Mouse (Mus musculus) heart, embryonic 15.5 days (tissue): ENCODE measurements around the gene Ttc36. TPM values are rescaled to one million over a fixed set of nuclear protein-coding genes. Genes with fewer than 3 reads are reported as not detected.
A peak's percentile ranks its signal among the peaks of the same experiment; 100 is the strongest.

Source experiments
- ATAC-seq: fragments of 200-750 bp; cut with Nextera tagmentation; replicated peaks from 2 replicates; pipeline ENCODE4 v1.8.0; 2017; ENCODE audit warnings: low read depth, moderate TSS enrichment; ENCODE audit not compliant: insufficient number of reproducible peaks, insufficient read depth, low FRiP score
- H3K27ac ChIP-seq: fragments of 300-500 bp; sonication (generic); 2 replicates; pipeline ENCODE4 v1.5.1; 2015; ENCODE audit warnings: mild to moderate bottlenecking, inconsistent platforms
- H3K27me3 ChIP-seq: fragments of 300-500 bp; sonication (generic); 2 replicates; pipeline ENCODE4 v1.6.1; 2015; ENCODE audit warnings: inconsistent platforms
- H3K36me3 ChIP-seq: fragments of 300-500 bp; sonication (generic); 2 replicates; pipeline ENCODE4 v1.6.1; 2015; ENCODE audit warnings: mild to moderate bottlenecking, inconsistent platforms
- H3K4me1 ChIP-seq: fragments of 300-500 bp; sonication (generic); replicated peaks from 2 replicates; pipeline ENCODE4 v1.6.1; 2015; ENCODE audit warnings: inconsistent platforms
- H3K4me2 ChIP-seq: fragments of 300-500 bp; sonication (generic); 2 replicates; pipeline ENCODE4 v1.6.1; 2015; ENCODE audit warnings: inconsistent platforms, mild to moderate bottlenecking, moderate library complexity
- H3K4me3 ChIP-seq: fragments of 300-500 bp; sonication (generic); 2 replicates; pipeline ENCODE4 v1.5.1; 2015; ENCODE audit warnings: mild to moderate bottlenecking, inconsistent platforms
- H3K9ac ChIP-seq: fragments of 300-500 bp; sonication (generic); 2 replicates; pipeline ENCODE4 v1.6.1; 2015; ENCODE audit warnings: mild to moderate bottlenecking, inconsistent platforms
- H3K9me3 ChIP-seq: fragments of 300-500 bp; sonication (generic); replicated peaks from 2 replicates; pipeline ENCODE4 v1.6.1; 2016; ENCODE audit warnings: inconsistent platforms
- WGBS: fragments of 180-500 bp; shearing (Covaris S2); methylation state at CpG from one replicate; pipeline ENCODE4 v1.1.7; 2015; ENCODE audit warnings: mixed read lengths; 5-methylcytosine and 5-hydroxymethylcytosine counted together
- polyA plus RNA-seq: library from polyadenylated mRNA; unstranded; fragments of >200 nt; fragmentation: Nextera tagmentation; extraction: Ambion mirVana; gene quantifications from 2 replicates; pipeline ENCODE4 v1.2.1, GENCODE M21; 2015

The Ttc36 gene
- polyA plus RNA-seq, 1 experiment from 2014 or later = 0.30 TPM

DNA sequence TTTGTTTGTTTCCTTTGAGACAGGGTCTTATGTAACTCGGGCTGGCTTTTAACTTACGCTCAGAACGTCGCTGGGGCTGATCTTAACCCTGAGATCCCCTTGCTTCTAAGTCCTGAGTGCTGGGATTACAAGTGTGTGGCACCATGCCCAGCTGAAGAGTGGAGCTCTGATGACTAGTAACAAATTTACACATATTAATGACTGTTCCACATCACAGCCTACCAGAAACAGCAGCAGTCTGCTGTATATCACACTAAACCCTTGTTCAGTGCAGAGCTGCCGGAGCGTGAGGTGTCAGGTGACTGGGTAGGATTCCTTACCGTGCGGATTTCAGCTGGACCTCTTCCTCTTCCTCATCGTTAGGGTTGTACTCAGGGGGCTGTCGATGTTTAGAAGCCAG is 7.4 kb upstream of the Ttc36 start:
- no peaks in the 10 kb centered on the region for H3K9me3 ChIP-seq
- no peaks in the 10 kb centered on the region for H3K27me3 ChIP-seq
- no peak overlapping the region for H3K4me2 ChIP-seq
- WGBS = 77% methylated on average over 10 of the region's 10 CpGs
- H3K27ac ChIP-seq = no peak overlapping the region
- no peaks in the 10 kb centered on the region for H3K4me1 ChIP-seq
- H3K9ac ChIP-seq = no peak overlapping the region
- H3K4me3 ChIP-seq = no peak overlapping the region
- no peak for ATAC-seq
- H3K36me3 ChIP-seq = peaks cover 96% of the 10 kb centered on the region

DNA sequence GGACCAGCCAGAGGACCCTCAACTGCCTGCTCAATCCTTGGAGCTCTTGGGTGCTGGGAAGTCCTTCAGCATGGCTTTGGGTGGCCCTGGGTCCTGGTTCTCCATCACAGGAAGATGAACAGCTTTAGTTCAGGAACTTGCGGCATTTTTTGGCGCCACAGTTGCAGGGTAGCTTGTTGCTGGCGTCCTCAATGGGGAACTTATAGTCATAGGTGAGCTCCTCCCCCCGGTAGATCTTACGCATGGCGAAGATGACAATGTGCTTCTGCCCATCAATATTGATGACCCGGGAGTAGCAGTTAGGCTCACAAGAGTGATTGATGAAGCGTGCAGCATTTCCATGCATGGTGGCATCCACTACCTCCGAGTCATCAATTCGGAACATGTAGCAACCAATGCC is 4.9 kb upstream of the Ttc36 start:
- H3K4me1 ChIP-seq = no peaks in the 10 kb centered on the region
- no peak overlapping the region for H3K4me2 ChIP-seq
- 94% methylated on average over 10 of the region's 10 CpGs for WGBS
- peaks cover 79% of the 10 kb centered on the region for H3K36me3 ChIP-seq
- H3K9ac ChIP-seq = no peak overlapping the region
- no peak overlapping the region for H3K27ac ChIP-seq
- no peak overlapping the region for H3K4me3 ChIP-seq
- no peak for ATAC-seq
- no peaks in the 10 kb centered on the region for H3K27me3 ChIP-seq
- H3K9me3 ChIP-seq = no peaks in the 10 kb centered on the region

DNA sequence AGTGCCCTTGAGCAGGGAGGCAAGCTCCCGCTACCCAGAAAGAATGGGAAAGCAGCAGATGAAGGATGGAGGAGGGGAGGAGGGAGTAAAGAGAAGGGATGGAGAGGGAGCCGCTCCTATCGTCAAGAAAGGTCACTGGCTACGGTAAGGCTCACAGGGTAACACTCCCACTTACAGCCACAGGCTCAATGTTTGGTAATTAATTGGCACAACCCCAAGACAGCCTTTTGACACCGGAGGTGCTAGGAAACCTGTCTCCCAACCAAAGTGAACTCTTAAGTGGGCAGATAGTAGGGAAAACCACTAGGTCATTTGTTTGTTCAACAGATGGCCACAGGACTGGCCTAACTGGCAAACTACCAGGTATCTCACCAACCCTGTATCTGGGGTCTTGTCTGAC is 4.3 kb upstream of the Ttc36 start:
- no peak overlapping the region for H3K27ac ChIP-seq
- no peak overlapping the region for H3K4me2 ChIP-seq
- 65% methylated on average over 5 of the region's 5 CpGs for WGBS
- H3K27me3 ChIP-seq = no peaks in the 10 kb centered on the region
- H3K36me3 ChIP-seq = peaks cover 73% of the 10 kb centered on the region
- no peak overlapping the region for H3K9ac ChIP-seq
- H3K4me3 ChIP-seq = no peak overlapping the region
- no peaks in the 10 kb centered on the region for H3K4me1 ChIP-seq
- H3K9me3 ChIP-seq = no peaks in the 10 kb centered on the region
- ATAC-seq = no peak

DNA sequence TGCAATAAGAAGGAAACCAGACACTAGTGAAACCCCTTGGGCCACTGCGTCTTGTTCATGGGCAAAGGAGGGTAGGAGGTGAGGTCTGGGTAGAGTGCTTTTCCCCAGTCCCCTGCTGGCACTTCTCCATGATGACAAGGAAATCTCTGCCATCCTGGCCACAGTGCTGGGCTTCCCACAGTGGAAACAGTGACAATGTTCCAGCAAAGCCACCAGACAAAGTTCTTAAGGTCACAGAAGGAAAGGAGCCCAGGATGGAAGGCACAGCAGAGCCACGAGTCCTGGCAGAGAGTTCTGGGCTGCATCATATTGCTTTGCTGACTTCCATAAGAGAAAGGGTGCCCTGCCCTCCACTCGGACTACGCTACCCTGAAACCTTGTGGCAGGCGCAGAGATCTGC is 2.7 kb upstream of the Ttc36 start:
- WGBS = 82% methylated on average over 5 of the region's 5 CpGs
- peaks cover 59% of the 10 kb centered on the region for H3K36me3 ChIP-seq
- ATAC-seq = no peak

DNA sequence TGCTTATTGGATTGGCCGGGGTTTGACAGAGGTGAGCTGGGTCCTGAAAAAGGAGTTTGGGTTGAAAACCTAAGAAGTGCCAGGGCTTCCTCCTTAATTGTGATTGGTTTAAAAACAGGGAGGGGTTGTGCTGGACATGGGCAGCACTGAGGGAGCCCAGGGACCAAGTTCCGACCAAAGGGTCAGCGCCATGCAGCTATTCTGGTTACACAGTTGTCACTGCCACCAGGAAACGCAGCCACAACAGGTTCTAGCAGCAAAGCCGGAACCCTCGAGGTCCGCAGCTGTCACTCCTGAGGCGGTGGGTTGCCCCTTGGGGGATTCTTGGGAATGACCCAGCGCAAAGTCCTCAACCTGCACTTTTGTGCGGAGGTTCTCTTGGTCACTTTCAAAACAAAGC is 1.8 kb upstream of the Ttc36 start:
- no peak overlapping the region for H3K4me2 ChIP-seq
- 87% methylated on average over 10 of the region's 10 CpGs for WGBS
- no peak overlapping the region for H3K4me3 ChIP-seq
- ATAC-seq = no peak
- no peak overlapping the region for H3K9ac ChIP-seq
- H3K36me3 ChIP-seq = peaks cover 51% of the 10 kb centered on the region
- no peaks in the 10 kb centered on the region for H3K9me3 ChIP-seq
- H3K27ac ChIP-seq = no peak overlapping the region
- peaks cover 3% of the 10 kb centered on the region; the same call in 1 of the 2 replicates for H3K4me1 ChIP-seq
- 0 out of 2 replicates have a peak, but pooled peaks cover 5% of the 10 kb centered on the region for H3K27me3 ChIP-seq

More for the DNA sequence above, 2.7 kb upstream of the Ttc36 start:
- no peaks in the 10 kb centered on the region for H3K9me3 ChIP-seq
- no peak overlapping the region for H3K4me3 ChIP-seq
- no peaks in the 10 kb centered on the region for H3K4me1 ChIP-seq
- no peak overlapping the region for H3K4me2 ChIP-seq
- H3K27me3 ChIP-seq = 0 out of 2 replicates have a peak, but pooled peaks cover 4% of the 10 kb centered on the region
- H3K9ac ChIP-seq = no peak overlapping the region
- H3K27ac ChIP-seq = no peak overlapping the region

DNA sequence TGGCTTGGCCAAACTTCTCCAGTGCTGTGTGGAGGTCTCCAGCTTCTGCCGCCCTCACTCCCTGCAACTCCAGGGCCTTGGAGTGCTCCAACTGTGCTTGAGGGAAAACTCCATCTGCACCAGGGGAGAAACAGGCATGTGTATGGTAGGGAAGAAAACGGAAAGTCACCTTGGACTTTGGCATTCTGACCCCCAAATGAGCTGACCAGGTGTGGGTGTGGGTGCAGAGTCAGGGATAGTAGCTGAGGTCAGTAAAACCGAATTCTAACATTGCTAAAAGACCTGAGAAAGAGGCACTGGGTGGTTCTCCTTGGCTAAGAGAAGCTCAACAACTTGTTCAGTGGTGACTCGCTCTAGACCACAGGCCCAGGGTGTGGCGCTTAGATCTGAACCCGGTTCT is 1.2 kb downstream of the Ttc36 start:
- Histone ChIP-seq H3K4me3 (no peak overlapping the region), H3K27ac (no peak overlapping the region), H3K36me3 (peaks cover 20% of the 10 kb centered on the region), H3K9ac (no peak overlapping the region), H3K27me3 (peaks cover 22% of the 10 kb centered on the region), H3K4me1 (peaks cover 13% of the 10 kb centered on the region), H3K9me3 (no peaks in the 10 kb centered on the region), H3K4me2 (no peak overlapping the region)
- no peak for ATAC-seq
- WGBS = 77% methylated on average over 6 of the region's 6 CpGs

DNA sequence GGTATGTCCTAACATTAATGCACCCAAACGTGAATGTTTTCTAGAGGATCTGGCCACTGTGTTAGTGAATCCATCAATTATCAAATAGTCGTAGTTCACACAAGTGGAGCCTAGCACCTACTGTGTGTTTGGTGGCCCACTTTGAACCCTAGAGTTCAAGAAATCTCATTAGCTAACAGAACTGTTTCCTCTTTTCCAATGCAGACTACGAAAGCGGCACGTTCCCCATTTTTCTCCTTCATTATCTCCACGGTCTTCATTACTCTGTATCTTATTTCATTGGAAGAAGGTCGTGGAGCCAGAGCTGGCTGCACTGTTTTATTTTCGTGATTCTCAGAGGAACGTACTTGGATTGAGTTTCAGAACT is 2.9 kb downstream of the Ttc36 start:
- H3K4me3 ChIP-seq = peak overlapping the region; percentile 73
- peak overlapping the region; percentile 99 for H3K4me2 ChIP-seq
- peaks cover 13% of the 10 kb centered on the region for H3K4me1 ChIP-seq
- ATAC-seq = no peak
- peak overlapping the region; percentile 76; the same call in 1 of the 2 replicates for H3K9ac ChIP-seq
- no peaks in the 10 kb centered on the region for H3K9me3 ChIP-seq
- 40% methylated on average over 9 of the region's 9 CpGs for WGBS
- peaks cover 5% of the 10 kb centered on the region; the same call in 1 of the 2 replicates for H3K36me3 ChIP-seq
- no peak overlapping the region for H3K27ac ChIP-seq
- H3K27me3 ChIP-seq = peaks cover 22% of the 10 kb centered on the region

DNA sequence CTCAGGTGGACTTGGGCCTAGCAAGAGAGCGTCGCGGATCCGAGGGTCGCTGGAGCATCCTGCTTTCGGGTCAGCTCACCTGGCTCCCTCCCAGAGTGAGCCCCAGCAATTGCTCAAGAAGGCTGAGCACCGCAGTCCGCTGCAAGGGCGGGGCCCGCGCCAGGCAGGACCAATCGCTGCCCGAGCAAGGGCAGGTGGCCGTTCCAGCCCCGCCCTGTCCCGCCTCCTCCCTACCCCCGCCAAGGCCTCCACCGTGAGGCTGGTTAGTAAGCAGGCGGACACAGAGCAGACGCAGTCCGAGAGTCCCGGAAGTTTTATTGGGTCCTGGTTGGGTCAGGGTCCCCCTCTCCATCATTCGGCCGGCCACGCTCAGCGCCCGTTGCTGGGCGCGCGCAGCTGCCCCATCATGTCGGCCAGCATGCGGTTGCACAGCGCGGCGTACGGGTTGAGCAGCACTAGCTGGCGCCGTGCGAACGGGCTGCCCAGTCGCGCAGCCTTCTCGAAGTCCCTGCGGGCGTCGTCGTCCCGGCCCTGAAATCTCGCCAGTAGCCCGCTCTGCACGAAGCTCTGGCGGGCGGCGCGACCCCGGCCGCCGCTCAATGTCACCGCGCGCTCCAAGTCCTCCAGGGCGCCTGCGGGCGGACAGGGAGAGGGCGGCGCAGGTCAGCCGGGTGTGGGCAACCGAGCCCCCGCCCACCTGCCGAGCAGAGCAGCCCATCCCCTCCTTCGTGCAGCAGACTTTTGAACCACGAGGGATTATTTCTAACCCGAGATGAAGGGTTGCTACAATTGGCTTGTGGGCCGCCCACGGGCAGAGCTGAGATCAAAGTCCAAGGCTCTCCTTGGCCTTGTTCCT is 3.5 kb downstream of the Ttc36 start, which contains the start of gene Tmem25:
Tmem25 (minus strand) TSS at position 206 of the 856 bp plus-strand sequence.
- peak within 1 kb of the TSS; percentile 87 for H3K27ac ChIP-seq
- H3K4me1 ChIP-seq = peaks cover 13% of the 10 kb centered on the region
- under 1% methylated on average over 75 of the region's 75 CpGs for WGBS
- H3K36me3 ChIP-seq = no peaks in the 10 kb centered on the region
- peak; percentile 95 for ATAC-seq
- H3K9ac ChIP-seq = peak within 1 kb of the TSS; percentile 76
- peaks cover 22% of the 10 kb centered on the region for H3K27me3 ChIP-seq
- peak within 1 kb of the TSS; percentile 99 for H3K4me2 ChIP-seq
- H3K9me3 ChIP-seq = no peaks in the 10 kb centered on the region
- peak within 1 kb of the TSS; percentile 73 for H3K4me3 ChIP-seq

DNA sequence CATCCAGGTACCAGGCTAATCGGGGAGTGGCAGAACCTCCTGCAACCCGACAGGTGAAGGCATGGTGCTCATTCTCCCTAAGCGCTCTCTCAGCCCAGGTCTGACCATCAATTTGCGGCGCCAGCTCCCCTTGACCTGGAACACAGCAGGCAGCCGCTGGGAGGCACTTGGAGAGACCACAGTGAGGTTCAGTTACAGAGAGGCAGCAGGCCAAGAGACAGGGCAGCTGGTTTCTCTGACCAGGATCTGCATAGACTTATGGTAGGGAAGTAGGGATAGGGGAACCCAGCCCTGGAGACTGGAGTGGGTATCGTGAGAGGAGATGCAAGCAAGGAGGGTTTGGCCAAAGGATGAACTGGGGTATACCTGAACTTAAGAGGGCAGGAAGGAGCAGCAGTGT is 4.6 kb downstream of the Ttc36 start:
- H3K4me3 ChIP-seq = peak overlapping the region; percentile 73; the same call in 1 of the 2 replicates

DNA sequence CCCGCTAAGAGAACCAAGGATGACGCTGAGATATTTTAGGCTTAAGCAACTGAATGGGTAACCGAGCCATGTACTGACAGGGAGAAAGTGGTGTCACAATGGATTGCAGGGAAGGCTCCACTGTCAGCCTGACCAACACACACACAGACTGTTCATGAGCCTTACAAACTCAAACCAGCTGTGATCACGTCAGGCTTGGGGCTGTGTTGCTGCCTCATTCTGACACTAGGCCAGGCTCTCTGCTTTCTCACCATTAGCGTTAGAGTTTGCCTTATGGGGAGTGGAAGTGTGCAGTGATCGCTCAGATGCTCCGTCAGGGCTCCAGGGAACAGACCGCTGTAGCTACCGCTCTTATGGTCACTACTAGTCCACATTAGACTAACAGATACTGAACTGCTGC is 10.0 kb downstream of the Ttc36 start:
- H3K27ac ChIP-seq = no peak overlapping the region
- WGBS = 69% methylated on average over 9 of the region's 9 CpGs
- no peaks in the 10 kb centered on the region for H3K9me3 ChIP-seq
- peaks cover 38% of the 10 kb centered on the region for H3K36me3 ChIP-seq
- peaks cover 5% of the 10 kb centered on the region for H3K27me3 ChIP-seq
- no peak overlapping the region for H3K4me2 ChIP-seq
- ATAC-seq = no peak
- no peak overlapping the region for H3K4me3 ChIP-seq
- H3K9ac ChIP-seq = no peak overlapping the region
- H3K4me1 ChIP-seq = no peaks in the 10 kb centered on the region

More for the DNA sequence above, 4.6 kb downstream of the Ttc36 start:
- H3K9me3 ChIP-seq = no peaks in the 10 kb centered on the region
- 36% methylated on average over 7 of the region's 7 CpGs for WGBS
- H3K27me3 ChIP-seq = peaks cover 22% of the 10 kb centered on the region
- H3K4me2 ChIP-seq = peak overlapping the region; percentile 99
- H3K27ac ChIP-seq = no peak overlapping the region
- H3K4me1 ChIP-seq = peaks cover 13% of the 10 kb centered on the region
- H3K36me3 ChIP-seq = no peaks in the 10 kb centered on the region
- no peak for ATAC-seq
- no peak overlapping the region; the same call in 1 of the 2 replicates for H3K9ac ChIP-seq

DNA sequence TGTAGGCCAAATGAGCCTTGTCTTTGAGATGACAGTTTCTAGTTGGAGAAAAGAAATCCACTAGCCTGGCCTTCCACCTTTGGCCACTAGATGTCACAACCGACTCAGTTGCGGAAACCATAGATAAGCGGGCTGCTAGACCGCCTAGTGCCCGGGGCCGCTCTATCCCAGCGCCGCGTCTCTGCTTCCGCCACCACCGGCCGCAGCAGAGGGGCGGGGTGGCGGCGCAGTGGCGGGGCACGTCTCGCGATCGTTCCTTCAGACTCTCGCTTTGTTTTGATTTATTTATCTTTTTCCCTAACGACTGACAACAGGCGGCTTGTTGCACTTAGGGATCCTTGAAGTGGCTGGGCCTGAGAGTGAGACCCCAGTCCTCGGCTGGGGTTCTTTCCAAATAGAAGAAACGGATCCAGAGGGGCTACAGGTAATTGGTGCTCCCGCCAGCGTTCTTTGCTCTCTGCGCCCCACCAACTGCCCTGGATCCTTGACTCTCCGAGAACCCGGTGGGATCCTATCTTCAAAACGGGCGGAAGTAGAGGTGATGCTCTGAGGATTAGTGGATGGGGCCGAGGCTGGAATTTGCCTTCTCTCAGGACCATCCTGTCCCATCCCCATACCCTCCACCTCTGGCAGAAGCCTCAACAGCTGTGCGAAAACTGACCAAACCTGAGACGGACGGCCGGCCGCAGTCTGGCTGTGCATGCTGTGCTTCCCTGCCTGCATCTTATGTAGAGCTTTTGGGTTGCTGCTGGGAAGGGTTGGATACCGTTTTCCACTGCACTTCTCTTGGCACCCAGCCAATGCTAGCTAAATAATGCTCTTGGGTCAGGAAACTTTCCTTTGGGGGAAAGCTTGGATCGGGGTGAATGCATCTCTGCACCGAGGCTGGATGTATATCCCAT is 29.9 kb downstream of the Ttc36 start:
- Histone ChIP-seq H3K9me3 (no peaks in the 10 kb centered on the region), H3K27me3 (no peaks in the 10 kb centered on the region), H3K4me1 (peaks cover 9% of the 10 kb centered on the region), H3K4me2 (peak overlapping the region; percentile 82), H3K9ac (peak overlapping the region; percentile 78), H3K4me3 (peak overlapping the region; percentile 73), H3K36me3 (peaks cover 10% of the 10 kb centered on the region), H3K27ac (peak overlapping the region; percentile 85)
- ATAC-seq = peak; percentile 97
- under 1% methylated on average over 41 of the region's 41 CpGs for WGBS
